Mouse (Mus musculus): ENCODE data around the gene Prox1. TPM values are rescaled to one million over a fixed set of nuclear protein-coding genes. Genes with fewer than 3 reads are reported as not detected.

Prox1 gene
- total RNA-seq, 2 experiments from 2014 or later = 34.3 to 68.1 TPM

DNA sequence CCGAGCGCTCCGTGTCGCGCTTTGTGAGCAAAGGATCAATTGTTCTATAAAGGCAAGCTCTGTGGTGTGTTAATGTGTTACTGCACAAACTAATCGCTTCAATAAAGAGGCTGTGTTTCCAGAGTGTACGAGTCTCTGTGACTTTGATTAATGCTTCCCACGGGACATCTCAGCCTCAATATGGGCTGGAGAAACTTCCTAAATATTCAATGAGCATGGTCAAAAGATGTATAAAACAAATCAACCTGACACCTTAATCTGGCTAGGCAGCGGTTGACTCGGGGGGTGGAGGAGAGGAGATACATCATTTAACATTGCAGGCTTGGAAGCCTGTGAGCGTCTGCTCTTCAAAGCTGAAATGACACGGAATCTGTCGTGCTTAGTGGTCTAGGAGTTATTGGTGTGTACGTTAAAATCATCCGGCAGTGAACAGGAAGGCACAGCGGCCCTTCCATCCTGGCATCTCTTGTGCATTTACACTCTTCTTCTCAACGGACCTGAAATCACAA lies 21.2 kb downstream of the Prox1 start:
- intact Hi-C loops (cut with DNase I) = no loop called here

DNA sequence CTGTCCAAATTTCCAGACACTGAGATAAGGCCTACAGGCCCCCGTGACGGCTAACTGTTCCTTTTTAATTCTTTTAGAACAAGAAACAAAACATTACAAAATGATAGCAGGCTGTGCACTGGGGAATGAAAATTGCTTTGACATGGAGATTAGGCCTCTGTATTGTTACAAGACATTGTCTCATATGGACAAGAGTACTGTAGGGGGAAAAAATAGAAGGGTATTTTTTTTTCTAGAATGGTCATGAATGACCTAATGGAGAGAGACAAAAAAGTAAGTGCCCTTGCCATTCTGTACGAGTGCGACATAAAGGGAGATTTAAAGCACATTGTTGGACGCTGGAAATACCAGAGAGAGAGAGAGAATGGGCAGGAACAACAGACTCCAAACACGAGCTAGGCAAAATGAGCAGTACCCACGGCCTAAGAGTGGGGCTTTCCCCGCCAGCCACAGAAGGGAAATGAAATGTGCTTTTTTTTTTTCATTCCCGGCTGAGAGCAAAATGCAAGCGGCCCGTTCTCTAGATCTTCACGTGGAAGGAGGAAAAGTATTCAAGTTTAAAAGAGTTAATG lies 21.8 kb downstream of the Prox1 start:
- DNase-seq = no peak
- intact Hi-C loops (cut with DNase I) = no loop called here

More for the DNA sequence above, 21.2 kb downstream of the Prox1 start:
- no peak for DNase-seq

DNA sequence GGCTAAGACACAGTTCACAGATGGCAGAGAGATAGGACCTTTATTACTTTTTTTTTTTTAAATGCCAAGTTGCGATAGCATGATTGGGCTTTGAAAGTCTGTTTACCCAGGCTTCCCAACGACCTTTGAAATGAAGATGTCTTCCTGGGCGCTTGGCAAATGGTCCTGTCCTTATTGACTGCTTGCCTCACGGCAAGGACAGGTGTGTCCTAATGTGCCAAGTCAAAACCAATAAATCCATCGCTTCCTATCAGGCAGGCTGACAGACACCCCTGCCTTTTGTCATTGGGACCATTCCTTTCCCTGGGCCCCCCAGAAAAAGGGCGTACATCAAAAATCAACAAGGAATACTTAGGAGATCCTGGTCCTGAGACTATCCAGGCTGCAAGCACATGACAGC lies 22.7 kb downstream of the Prox1 start:
- intact Hi-C loops (cut with DNase I) = no loop called here

GRCm38 (mm10) chr1:190144416-190144815 lies 26.1 kb downstream of the Prox1 start:
- intact Hi-C loops (cut with DNase I) = loop anchor here (5.0 kb wide), 1 partner anchor 97 kb away; no protein-coding TSS in a partner anchor
- DNase-seq = no peak

More for the DNA sequence above, 22.7 kb downstream of the Prox1 start:
- no peak for DNase-seq

DNA sequence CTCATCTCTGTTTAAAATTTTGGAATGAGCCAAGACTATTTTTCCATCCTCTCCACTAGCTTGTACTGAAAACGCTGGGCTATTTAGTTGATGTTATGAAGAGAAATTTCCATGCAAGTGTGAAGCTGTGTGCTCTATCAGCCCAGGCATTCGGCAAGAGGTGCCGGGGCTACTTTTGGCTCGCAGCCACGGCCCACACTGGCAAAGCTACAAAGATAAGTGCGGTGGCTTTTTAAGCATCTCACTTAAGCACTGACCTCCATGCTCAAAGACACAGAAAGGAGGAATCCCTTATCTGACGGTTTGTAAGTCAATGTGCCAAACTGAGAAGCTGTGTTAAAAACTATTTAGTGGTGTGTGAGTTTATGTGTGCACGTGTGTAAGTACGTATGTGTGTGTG lies 26.9 kb downstream of the Prox1 start:
- intact Hi-C loops (cut with DNase I) = loop anchor here (5.0 kb wide), 1 partner anchor 96 kb away; no protein-coding TSS in a partner anchor
- peak; percentile 66 to 68 for DNase-seq

- DNase-seq = no peak
- intact Hi-C loops (cut with DNase I) = loop anchor here (5.0 kb wide), 1 partner anchor 95 kb away; no protein-coding TSS in a partner anchor
Observed at GRCm38 (mm10) chr1:190142584-190142983, 27.9 kb downstream of the Prox1 start.

- intact Hi-C loops (cut with DNase I) = loop anchor here (5.0 kb wide), 1 partner anchor 93 kb away; no protein-coding TSS in a partner anchor
- DNase-seq = no peak
Observed at GRCm38 (mm10) chr1:190140519-190140918, 30.0 kb downstream of the Prox1 start.

GRCm38 (mm10) chr1:190139711-190140405 lies 30.7 kb downstream of the Prox1 start:
- DNase-seq = no peak
- intact Hi-C loops (cut with DNase I) = loop anchor here (5.0 kb wide), 1 partner anchor 93 kb away; no protein-coding TSS in a partner anchor

GRCm38 (mm10) chr1:190137943-190138342 lies 32.6 kb downstream of the Prox1 start:
- DNase-seq = no peak

DNA sequence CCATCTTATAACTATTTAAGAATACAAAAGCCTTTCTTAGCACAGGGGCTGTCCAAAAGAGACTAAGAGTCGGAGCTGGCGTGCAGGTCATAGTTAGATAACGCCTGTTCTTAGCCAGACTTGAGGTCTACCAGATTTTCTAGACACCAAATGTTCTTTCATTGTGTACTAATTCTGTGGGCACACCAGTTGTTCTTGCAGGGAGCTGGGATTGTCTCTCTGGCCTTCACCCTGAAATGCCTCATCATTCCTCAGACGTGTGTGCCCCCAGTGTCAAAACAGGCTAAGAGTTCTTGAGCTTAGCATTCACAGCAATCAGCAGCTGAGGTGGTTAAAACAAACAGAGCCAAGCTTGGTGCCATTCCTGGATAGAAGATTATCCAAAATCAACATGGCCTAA lies 37.6 kb downstream of the Prox1 start:
- DNase-seq = no peak
- intact Hi-C loops (cut with DNase I) = no loop called here

More at GRCm38 (mm10) chr1:190137943-190138342, 32.6 kb downstream of the Prox1 start:
- intact Hi-C loops (cut with DNase I) = no loop called here

GRCm38 (mm10) chr1:190130888-190131287 lies 39.6 kb downstream of the Prox1 start:
- no peak for DNase-seq
- intact Hi-C loops (cut with DNase I) = no loop called here

DNA sequence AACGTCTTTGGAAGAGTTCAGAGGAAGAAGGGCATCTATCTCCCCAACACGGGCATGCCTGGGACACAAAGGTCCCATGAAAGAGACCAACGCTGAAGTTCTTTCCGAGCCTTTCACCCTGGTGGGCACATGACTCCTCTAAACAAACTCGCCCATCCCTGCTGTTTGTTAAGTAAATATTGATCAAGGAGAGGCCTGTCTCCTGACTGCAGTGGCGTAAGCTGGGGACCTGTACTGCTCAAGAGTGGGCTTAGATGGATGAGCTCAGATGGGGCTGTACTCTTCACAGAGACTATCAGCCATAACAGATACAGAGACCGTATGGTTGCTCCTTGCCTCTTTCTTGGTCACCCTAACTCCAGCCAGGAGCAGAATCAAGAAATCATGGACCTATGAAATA lies 41.0 kb downstream of the Prox1 start:
- intact Hi-C loops (cut with DNase I) = loop anchor here (2.0 to 5.0 kb wide), 2 partner anchors 41 to 67 kb away; partner anchors contain the start of gene Prox1
- no peak for DNase-seq

DNA sequence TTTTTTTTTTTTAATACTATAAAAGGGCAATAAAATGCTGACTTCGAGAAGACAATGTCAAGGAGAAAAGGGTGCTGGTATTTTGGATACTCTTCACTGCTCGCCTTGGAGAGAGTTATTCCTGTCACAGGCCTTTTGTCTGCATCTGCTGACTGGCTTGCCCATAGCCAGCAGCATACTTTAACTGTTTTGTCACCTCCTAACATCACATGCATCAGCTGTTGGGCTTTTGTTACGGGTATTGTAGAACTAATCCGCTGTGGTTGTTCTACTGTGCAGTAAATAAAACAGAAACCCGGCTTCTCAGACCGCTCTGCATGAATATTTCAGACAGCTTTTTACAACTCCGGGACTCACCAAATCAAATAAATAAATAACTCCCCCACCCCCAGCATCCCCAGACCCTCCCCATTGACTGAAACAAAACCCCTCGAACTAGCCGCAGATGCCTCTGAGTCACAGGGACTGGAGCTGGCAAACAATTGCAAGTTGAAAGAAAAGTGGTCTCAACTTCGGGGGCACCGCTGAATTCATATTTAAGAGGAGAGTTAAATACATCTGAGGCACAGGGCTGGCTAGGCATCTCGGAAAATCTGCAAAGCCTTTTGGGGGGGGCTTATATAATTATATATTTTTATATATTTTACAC lies 41.7 kb downstream of the Prox1 start:
- intact Hi-C loops (cut with DNase I) = loop anchor here (2.0 to 5.0 kb wide), 2 partner anchors 42 to 66 kb away; partner anchors contain the start of gene Prox1
- DNase-seq = peak; percentile 57

- peak; percentile 72 to 74 for DNase-seq
- intact Hi-C loops (cut with DNase I) = loop anchor here (2.0 to 5.0 kb wide), 2 partner anchors 43 to 66 kb away; partner anchors contain the start of gene Prox1
Observed at GRCm38 (mm10) chr1:190127878-190128277, 42.6 kb downstream of the Prox1 start.

DNA sequence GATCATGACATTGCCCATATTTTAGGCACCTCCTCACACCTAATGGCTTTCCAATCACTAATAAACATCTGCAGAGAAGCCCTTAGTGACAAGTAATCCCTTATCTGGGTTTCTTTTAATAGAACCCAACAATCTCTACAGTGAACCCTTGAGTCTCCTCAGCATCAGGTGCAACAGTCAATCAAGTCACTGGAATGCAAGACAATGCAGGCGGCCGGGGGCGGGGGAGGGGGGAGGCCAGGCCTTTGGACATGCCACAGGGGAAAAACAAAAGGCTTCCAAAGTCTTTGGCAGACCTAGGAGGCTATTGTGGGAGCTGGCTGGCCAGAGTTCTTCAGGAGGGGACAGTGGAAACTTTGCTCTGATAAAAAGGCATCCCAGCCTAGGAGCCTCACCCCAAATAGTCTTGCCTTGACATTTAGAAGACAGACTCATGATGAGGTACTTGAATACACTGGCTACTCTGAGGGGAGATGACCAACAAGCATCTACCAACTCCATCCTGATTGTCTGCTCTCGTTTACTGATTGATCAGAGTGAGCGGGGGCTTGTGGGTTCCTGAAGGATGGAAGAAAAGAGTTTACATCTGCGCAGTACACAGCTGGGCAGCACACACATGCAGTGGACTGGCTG lies 43.2 kb downstream of the Prox1 start:
- peak in 1 of 2 experiments; percentile 34 for DNase-seq

DNA sequence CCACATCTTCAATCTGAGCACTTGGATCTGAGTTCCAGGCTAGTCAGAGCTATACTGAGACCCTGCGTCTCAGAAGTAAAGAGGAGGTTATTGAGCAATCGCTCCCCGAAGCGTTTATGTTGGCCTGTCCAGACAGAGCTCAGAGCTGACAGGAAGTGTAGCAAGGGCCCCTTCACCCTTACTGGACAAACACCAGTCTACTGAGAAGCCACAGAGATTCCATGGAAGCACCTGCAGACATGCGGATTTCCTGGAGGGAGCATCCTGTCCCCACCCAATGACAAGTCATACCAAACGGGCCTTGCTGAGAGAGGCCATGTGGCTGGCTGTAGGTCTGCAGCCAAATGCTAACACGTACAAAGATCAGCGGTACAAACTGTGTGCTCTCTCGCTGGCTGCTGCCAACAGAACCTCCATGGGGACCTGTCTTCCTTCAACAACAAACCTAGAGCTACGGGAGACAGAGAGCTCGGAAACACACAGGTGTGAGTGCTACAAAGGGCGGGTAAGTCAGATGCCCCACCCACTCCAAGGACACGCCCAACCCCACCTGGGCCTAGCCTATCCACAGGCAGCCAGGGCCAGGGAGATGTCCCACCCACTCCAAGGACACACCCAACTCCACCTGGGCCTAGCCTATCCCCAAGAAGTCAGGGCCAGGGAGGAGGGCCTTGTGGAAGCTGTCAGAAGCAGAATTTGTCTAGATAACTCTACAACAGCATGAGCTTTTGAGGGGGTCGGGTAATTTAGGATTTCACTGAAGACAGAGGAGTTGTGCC lies 45.4 kb downstream of the Prox1 start:
- no peak for DNase-seq
- intact Hi-C loops (cut with DNase I) = loop anchor here (5.0 kb wide), 1 partner anchor 63 kb away; no protein-coding TSS in a partner anchor

More for the DNA sequence above, 43.2 kb downstream of the Prox1 start:
- intact Hi-C loops (cut with DNase I) = loop anchor here (5.0 kb wide), 1 partner anchor 65 kb away; no protein-coding TSS in a partner anchor

GRCm38 (mm10) chr1:190123404-190123803 lies 47.1 kb downstream of the Prox1 start:
- intact Hi-C loops (cut with DNase I) = no loop called here
- DNase-seq = peak in 1 of 2 experiments; percentile 28

DNA sequence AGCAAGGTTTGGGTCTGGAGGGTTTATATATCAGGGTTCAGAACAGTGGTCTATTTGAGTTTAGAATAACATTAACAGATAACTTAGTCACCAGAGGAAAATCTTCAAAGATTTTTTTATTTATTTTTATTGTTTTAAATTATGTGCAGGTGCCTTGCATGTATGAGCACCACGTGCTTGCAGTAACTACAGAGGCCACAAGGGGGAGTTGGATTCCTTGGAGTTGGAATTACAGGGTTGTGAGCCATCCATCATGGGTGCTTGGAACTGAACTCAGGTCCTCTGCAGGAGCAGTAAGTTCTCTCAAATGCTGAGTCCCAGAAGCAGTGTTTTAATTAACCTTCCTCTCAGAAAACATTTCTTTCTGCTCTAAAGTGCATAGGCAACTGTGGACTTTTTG lies 54.5 kb downstream of the Prox1 start:
- intact Hi-C loops (cut with DNase I) = no loop called here
- no peak for DNase-seq

DNA sequence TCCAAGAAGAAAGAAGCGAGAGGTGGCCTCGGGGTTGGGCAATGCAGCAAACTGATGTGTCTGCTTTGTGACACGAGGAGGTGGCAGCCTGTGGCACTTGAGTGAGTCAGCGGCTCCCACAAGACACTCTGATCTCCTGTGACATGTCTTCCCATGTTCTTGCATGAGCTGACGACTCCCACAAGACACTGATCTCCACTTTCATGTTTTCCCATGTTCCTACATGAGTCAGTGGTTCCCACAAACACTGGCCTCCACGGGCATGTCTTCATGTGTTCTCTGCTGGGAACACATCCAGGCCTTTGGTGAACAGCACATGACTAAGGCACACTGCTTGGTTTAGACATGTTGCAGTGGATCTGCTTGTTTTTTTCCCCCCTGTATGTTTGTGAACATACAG lies 58.8 kb downstream of the Prox1 start:
- intact Hi-C loops (cut with DNase I) = no loop called here
- DNase-seq = no peak

DNA sequence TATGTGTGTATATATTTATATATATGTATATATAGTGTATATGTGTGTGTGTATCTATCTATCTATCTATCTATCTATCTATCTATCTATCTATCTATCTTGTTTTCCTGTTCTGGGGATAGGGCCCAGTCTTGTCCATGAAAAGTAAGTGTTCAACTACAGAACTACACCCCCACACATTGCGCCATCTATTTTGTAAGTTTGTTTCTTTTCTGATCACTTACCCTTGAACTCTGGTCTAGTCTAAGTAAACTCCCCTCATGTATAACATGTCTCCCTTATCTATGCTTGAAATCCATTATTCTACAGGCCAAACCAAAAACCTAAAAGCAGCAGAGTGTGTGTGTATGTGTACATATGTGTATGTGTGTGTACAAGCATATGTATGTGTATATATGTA lies 62.9 kb downstream of the Prox1 start:
- intact Hi-C loops (cut with DNase I) = no loop called here
- DNase-seq = no peak
